Mouse (Mus musculus) C2C12 (cell line): ENCODE data around the gene Rpl4.

Experiments used
- CEBPB ChIP-seq: IDR thresholded peaks from one replicate; pipeline ENCODE4 v1.6.1; 2011; ENCODE audit warnings: low read depth, mild to moderate bottlenecking, control low read depth, moderate library complexity
- CTCF ChIP-seq: IDR thresholded peaks from one replicate; pipeline ENCODE4 v1.5.1; 2011; ENCODE audit not compliant: control insufficient read depth, insufficient read depth, insufficient read length
- FOSL1 ChIP-seq: IDR thresholded peaks from one replicate; pipeline ENCODE4 v1.8.0; 2011; ENCODE audit warnings: mild to moderate bottlenecking, low read length; ENCODE audit not compliant: poor library complexity, insufficient read depth, severe bottlenecking
- MYOG ChIP-seq: IDR thresholded peaks from one replicate; pipeline ENCODE4 v1.6.1; 2011; ENCODE audit not compliant: control insufficient read depth, insufficient read length; ENCODE audit errors: extremely low read depth

- no peak for TF ChIP-seq CTCF
- no peak for TF ChIP-seq CEBPB
- no peak for TF ChIP-seq MYOG
- no peak for TF ChIP-seq FOSL1
Measured at GRCm38 (mm10) chr9:64195554-64195953, 22.4 kb downstream of the Rpl4 start.
